Mouse (Mus musculus) liver, embryonic 16.5 days (tissue): Measurements from ENCODE around the gene Maml1. TPM values are rescaled to one million over a fixed set of nuclear protein-coding genes. Genes with fewer than 3 reads are reported as not detected.
A peak's percentile ranks its signal among the peaks of the same experiment; 100 is the strongest.

Source experiments
- ATAC-seq: fragments of 200-750 bp; cut with Nextera tagmentation; 2 replicates; pipeline ENCODE4 v1.8.0; 2017; ENCODE audit warnings: low read depth, mild to moderate bottlenecking, moderate number of reproducible peaks, moderate library complexity
- H3K27ac ChIP-seq: fragments of 300-500 bp; sonication (generic); 2 replicates; pipeline ENCODE4 v1.5.1; 2014; ENCODE audit warnings: mild to moderate bottlenecking, low read length
- H3K27me3 ChIP-seq: fragments of 300-500 bp; sonication (generic); 2 replicates; pipeline ENCODE4 v1.6.1; 2014; ENCODE audit warnings: low read depth, low read length, mixed read lengths; ENCODE audit not compliant: control insufficient read depth, insufficient read depth
- H3K36me3 ChIP-seq: fragments of 300-500 bp; sonication (generic); 2 replicates; pipeline ENCODE4 v1.6.1; 2014; ENCODE audit warnings: mild to moderate bottlenecking; ENCODE audit not compliant: control insufficient read depth, insufficient read depth
- H3K4me1 ChIP-seq: fragments of 300-500 bp; sonication (generic); 2 replicates; pipeline ENCODE4 v1.6.1; 2014; ENCODE audit warnings: low read depth, low read length, mixed read lengths; ENCODE audit not compliant: control insufficient read depth
- H3K4me2 ChIP-seq: fragments of 300-500 bp; sonication (generic); 2 replicates; pipeline ENCODE4 v1.6.1; 2014; ENCODE audit warnings: low read depth, low read length, mixed read lengths
- H3K4me3 ChIP-seq: fragments of 300-500 bp; sonication (generic); 2 replicates; pipeline ENCODE4 v1.5.1; 2014; ENCODE audit warnings: low read depth, mild to moderate bottlenecking, low read length
- H3K9ac ChIP-seq: fragments of 300-500 bp; sonication (generic); 2 replicates; pipeline ENCODE4 v1.6.1; 2014; ENCODE audit warnings: low read depth, low read length
- H3K9me3 ChIP-seq: fragments of 300-500 bp; sonication (generic); replicated peaks from 2 replicates; pipeline ENCODE4 v1.6.1; 2016; ENCODE audit warnings: low read length; ENCODE audit not compliant: control insufficient read depth
- WGBS: fragments of 180-500 bp; shearing (Covaris S2); extraction: QIAGEN DNeasy Blood & Tissue Kit; methylation state at CpG from one replicate; pipeline ENCODE4 v1.1.7; 2014; ENCODE audit not compliant: insufficient replicate concordance; 5-methylcytosine and 5-hydroxymethylcytosine counted together
- polyA plus RNA-seq: library from polyadenylated mRNA; unstranded; fragments of >200 nt; fragmentation: Nextera tagmentation; extraction: Ambion mirVana; gene quantifications from 2 replicates; pipeline ENCODE4 v1.2.1, GENCODE M21; 2015

Maml1 gene
- polyA plus RNA-seq, result 1.3 and 1.5 TPM in 2 replicates

DNA sequence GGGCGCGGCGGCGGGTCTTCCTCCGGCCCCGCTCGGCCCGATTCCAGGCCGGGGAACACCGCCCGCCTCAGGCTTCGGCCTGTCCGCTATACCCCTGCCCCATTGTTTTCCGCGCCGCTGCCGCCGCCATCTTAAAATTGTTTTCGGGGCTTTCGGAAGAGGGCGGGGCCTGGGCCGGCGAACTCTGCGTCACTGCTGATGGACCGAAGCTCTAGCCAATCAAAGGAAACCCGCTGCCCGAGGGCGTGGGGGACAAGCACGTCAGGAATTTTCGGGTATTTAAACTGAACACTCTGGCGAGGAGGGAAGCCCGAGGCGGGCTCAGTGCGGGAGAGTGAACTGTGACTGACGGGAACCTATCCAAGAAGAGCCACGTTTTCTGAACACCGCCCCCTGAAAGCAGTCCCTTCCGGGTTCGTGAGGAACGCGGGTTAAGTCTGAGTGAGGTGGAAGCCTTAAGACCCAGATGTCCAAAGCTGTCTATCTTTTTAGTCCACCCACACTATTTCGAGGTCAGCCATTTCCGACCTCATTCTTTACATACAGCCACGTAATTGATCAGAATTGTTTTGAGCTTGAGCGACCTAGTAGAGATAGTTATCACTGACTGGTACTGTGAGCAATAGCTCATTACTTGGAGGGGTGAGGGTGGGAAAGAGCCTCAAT is at the start of gene Maml1:
Gene Maml1, minus strand, starts transcription at position 122 of the 666 bp plus-strand sequence.
- Histone ChIP-seq H3K4me1 (peaks cover 24% of the 10 kb centered on the region), H3K4me3 (peak within 1 kb of the TSS; percentile 99), H3K4me2 (peak within 1 kb of the TSS; percentile 87), H3K9me3 (no peaks in the 10 kb centered on the region), H3K27me3 (no peaks in the 10 kb centered on the region), H3K27ac (peak within 1 kb of the TSS; percentile 95), H3K9ac (peak within 1 kb of the TSS; percentile 99), H3K36me3 (peaks cover 24% of the 10 kb centered on the region)
- peak; percentile 96 for ATAC-seq
- WGBS, result under 1% methylated on average over 41 of the region's 45 CpGs

DNA sequence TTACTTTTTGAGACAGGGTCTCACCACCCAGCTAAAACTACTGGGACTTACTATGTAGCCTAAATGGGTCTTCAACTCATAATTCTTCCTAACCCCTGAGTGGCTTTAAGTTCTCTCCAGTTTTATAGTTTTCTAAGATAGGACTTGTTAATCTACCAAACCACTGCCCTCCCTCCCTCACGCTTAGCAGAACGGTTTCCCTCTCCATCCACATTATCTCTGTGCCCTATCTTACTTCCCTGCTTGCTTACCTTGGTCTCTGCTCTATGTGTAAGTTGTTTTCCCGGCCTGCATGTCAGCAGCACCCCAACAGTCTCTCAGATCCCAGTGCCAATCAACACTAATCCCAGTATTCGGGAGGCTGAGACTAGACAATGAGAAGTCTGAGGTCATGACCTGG is 44.8 kb upstream of the Maml1 start:
- Histone ChIP-seq H3K4me1 (no peaks in the 10 kb centered on the region), H3K27ac (no peak overlapping the region), H3K36me3 (no peaks in the 10 kb centered on the region), H3K4me2 (no peak overlapping the region), H3K9ac (no peak overlapping the region), H3K9me3 (no peaks in the 10 kb centered on the region), H3K4me3 (no peak overlapping the region), H3K27me3 (no peaks in the 10 kb centered on the region)
- ATAC-seq, result no peak
- 35% methylated on average over 4 of the region's 4 CpGs for WGBS

DNA sequence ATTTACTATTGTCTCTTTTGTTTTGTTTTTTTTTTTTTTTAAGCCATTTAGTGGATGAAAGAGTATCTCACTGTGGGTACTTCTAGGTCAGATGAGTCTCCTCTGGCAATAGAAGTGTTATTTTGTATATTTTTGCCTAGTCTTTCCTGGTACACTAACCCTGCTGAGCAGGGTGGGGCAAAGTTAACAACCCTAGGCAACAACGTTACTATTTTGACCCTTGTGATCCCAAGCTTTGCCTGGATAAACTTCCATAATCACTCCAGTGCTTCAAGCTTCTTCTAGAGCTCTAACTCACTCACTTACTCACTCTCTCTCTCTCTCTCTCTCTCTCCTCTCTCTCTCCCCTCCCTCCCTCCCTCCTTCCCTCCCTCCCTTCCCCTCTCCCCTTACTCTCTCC is 44.0 kb upstream of the Maml1 start:
- Histone ChIP-seq H3K9me3 (no peaks in the 10 kb centered on the region), H3K4me1 (no peaks in the 10 kb centered on the region), H3K4me3 (no peak overlapping the region), H3K36me3 (no peaks in the 10 kb centered on the region), H3K27me3 (no peaks in the 10 kb centered on the region), H3K9ac (no peak overlapping the region), H3K4me2 (no peak overlapping the region), H3K27ac (no peak overlapping the region)
- 54% methylated on average over 1 of the region's 1 CpGs for WGBS
- no peak for ATAC-seq

DNA sequence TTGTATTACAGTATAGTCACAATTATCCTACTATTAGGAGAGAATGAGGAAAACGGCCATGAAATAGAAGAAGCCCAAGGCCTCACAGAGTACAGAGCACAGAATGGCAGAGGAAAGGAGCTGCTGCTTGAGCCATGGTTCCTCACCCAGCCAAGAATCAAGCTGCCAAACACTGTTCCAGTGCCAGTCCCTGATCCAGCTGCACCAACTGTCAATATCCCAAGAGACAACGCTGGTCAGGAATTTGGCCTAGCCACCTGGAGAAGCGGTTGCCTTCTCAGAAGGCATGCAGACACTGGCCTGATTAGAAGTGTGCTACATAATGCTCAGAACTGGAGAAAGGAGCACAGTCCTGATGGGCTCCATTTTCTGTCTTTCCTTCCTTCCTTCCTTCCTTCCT is 41.1 kb upstream of the Maml1 start:
- H3K9me3 ChIP-seq, result no peaks in the 10 kb centered on the region
- no peak overlapping the region for H3K4me2 ChIP-seq
- ATAC-seq, result no peak
- no peaks in the 10 kb centered on the region; the same call in 1 of the 2 replicates for H3K4me1 ChIP-seq
- no peaks in the 10 kb centered on the region for H3K27me3 ChIP-seq
- H3K9ac ChIP-seq, result no peak overlapping the region
- H3K4me3 ChIP-seq, result no peak overlapping the region
- WGBS, result 67% methylated on average over 3 of the region's 3 CpGs
- no peaks in the 10 kb centered on the region for H3K36me3 ChIP-seq
- H3K27ac ChIP-seq, result no peak overlapping the region

DNA sequence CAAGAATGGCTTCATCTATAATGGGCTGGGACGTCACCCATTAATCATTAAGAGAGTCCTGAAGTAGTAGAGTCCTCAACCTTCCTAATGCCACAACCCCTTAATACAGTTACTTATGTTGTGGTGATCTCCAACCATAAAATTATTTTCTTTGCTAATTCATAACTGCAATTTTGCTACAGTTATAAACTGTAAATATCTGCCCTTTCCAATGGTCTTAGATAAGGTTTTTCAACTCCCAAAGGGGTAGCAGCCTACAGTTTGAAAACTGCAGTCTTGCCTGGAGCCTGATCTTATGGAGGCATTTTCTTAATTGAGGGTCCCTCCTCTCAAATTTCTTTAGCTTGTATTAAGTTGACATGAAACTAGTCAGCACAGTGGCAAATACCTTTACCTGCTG is 37.3 kb upstream of the Maml1 start:
- H3K4me1 ChIP-seq, result peaks cover 4% of the 10 kb centered on the region
- ATAC-seq, result no peak
- H3K4me2 ChIP-seq, result no peak overlapping the region
- H3K4me3 ChIP-seq, result no peak overlapping the region
- no peak overlapping the region for H3K27ac ChIP-seq
- H3K9me3 ChIP-seq, result no peaks in the 10 kb centered on the region
- 71% methylated on average over 1 of the region's 1 CpGs for WGBS
- no peak overlapping the region for H3K9ac ChIP-seq
- H3K27me3 ChIP-seq, result no peaks in the 10 kb centered on the region
- no peaks in the 10 kb centered on the region for H3K36me3 ChIP-seq

DNA sequence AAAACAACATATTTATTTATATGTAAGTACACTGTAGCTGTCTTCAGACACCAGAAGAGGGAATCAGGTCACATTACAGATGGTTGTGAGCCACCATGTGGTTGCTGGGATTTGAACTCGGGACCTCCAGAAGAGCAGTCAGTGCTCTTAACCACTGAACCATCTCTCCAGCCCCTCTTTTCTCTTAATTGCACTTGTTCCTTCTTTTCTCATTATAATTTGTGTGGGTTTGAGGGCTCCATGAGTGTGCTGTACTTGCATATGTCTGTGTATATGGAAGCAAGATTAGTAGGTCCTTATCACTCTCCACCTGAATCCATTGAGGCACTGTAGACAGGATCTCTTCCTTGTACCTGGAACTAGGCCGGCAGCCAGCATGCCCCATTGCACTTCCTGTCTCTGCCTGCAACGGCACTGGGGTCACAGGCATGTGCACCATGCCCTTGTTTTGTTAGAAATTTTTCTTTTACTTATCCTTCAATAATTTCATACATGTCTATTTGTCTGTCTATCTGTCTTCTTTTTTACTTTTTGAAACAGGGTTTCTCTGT is 36.0 kb upstream of the Maml1 start:
- no peaks in the 10 kb centered on the region for H3K27me3 ChIP-seq
- H3K27ac ChIP-seq, result no peak overlapping the region
- no peaks in the 10 kb centered on the region for H3K9me3 ChIP-seq
- H3K4me2 ChIP-seq, result no peak overlapping the region
- WGBS, result 53% methylated on average over 3 of the region's 3 CpGs
- H3K4me1 ChIP-seq, result peaks cover 9% of the 10 kb centered on the region
- H3K9ac ChIP-seq, result no peak overlapping the region
- no peak overlapping the region for H3K4me3 ChIP-seq
- H3K36me3 ChIP-seq, result no peaks in the 10 kb centered on the region
- no peak for ATAC-seq

DNA sequence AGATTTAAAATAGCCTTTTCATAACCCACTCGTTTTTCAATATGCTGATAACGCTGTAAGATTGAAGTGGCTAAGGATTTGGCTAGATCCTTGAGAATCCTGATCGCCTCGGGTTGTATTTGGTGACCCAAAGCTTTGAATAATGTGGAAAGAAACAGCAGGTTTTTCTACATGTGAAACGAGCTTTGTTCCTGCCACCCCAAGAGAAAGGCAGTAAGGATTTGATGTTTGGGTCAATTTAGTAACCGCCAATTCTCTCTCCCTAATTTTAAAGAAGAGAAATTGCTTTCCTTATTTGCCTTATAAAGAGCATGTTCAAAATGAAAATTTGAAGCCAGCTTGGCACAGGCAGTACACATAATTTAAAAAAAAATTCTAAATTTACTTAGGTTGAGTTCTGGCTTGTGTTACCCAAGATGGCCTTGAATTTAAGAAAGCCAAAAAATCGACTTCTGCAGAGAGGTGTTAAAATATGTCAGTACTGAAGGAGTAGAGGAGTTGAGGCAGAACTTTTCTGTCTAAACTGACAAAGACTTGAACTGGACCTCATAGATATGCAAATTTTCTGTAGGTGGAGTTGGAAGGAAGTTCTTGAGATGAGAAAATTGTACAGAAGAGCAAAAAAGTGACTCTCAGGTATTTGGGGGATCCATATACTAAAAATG is 34.3 kb upstream of the Maml1 start:
- ATAC-seq, result no peak
- Histone ChIP-seq H3K27ac (peak overlapping the region; percentile 89), H3K4me2 (peak overlapping the region; percentile 72), H3K27me3 (no peaks in the 10 kb centered on the region), H3K4me3 (peak overlapping the region; percentile 89), H3K9ac (peak overlapping the region; percentile 72), H3K4me1 (peaks cover 22% of the 10 kb centered on the region), H3K9me3 (no peaks in the 10 kb centered on the region), H3K36me3 (no peaks in the 10 kb centered on the region)
- 1% methylated on average over 7 of the region's 7 CpGs for WGBS

DNA sequence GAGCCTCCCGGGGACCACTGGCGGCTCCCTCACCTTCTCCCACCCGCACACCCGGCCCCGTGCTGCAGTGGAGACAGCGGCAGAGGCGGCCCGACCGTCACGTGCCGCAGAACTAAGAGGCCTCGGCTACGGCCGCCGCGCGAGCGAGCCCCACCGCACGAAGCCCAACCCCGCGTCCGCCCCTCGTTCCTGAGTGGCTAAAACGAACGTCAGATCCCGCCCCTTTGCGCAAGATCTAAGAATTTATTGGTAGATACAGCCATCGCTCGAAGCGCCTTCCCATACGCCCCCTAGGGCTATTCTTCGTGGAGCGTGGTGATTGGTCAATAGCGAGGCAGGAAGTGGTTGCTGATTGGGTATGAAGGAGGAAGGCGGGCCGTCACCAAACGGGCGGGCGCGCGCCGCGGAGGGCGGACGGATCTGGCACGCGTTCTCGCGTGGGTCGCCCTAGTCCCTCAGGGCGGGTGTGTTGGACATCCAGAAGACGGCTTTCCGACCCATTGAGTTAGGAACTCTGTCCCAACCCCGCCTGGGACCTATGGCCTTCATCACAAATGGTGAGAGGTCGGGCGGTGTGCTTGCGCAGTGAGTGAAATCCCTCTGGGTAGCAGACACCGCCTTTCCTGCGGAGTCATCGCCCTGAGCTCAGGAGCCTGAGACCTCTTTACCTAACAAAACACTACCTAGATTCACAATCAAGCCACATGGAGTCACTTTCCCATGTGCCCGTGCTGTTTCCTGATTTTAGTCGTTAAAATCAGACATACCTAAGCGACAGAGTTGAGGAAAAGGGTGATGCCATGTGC is 33.6 kb upstream of the Maml1 start, which contains the start of gene Canx:
Gene Canx, minus strand, starts transcription at position 178 of the 806 bp plus-strand sequence.
- Histone ChIP-seq H3K27ac (peak within 1 kb of the TSS; percentile 89), H3K9ac (peak within 1 kb of the TSS; percentile 93), H3K4me1 (peaks cover 22% of the 10 kb centered on the region), H3K4me3 (peak within 1 kb of the TSS; percentile 89), H3K9me3 (no peaks in the 10 kb centered on the region), H3K4me2 (peak within 1 kb of the TSS; percentile 84), H3K27me3 (no peaks in the 10 kb centered on the region), H3K36me3 (no peaks in the 10 kb centered on the region)
- peak; percentile 93 for ATAC-seq
- WGBS, result under 1% methylated on average over 64 of the region's 64 CpGs
